Mouse (Mus musculus): ENCODE measurements around the gene Tgm2.

- TF ChIP-seq POLR2A (IDR thresholded peaks at IDR 0.05; ENCODE audit: low read depth, low read length) (no peak), CTCF (IDR thresholded peaks at IDR 0.05; ENCODE audit: borderline replicate concordance, insufficient read depth, low read length) (no peak)
Observed at GRCm38 (mm10) chr2:158127245-158127644, 19.0 kb downstream of the Tgm2 start.
